Mouse (Mus musculus) urinary bladder, postnatal 36 days (tissue): ENCODE measurements around the gene Tssk3.
A peak's percentile ranks its signal among the peaks of the same experiment; 100 is the strongest.
"Not testable (repeated sequence)": the region's sequence is repeated elsewhere in the genome, so short reads cannot be mapped to it uniquely, and the experiment has no call there.

Experiments
- DNase-seq, 2 experiments: peaks; one replicate each; pipeline ENCODE4 v3.0.0; 2022; ENCODE audit warnings: low spot score in 2 of 2, mixed read lengths in 1 of 2

The Tssk3 gene

DNA sequence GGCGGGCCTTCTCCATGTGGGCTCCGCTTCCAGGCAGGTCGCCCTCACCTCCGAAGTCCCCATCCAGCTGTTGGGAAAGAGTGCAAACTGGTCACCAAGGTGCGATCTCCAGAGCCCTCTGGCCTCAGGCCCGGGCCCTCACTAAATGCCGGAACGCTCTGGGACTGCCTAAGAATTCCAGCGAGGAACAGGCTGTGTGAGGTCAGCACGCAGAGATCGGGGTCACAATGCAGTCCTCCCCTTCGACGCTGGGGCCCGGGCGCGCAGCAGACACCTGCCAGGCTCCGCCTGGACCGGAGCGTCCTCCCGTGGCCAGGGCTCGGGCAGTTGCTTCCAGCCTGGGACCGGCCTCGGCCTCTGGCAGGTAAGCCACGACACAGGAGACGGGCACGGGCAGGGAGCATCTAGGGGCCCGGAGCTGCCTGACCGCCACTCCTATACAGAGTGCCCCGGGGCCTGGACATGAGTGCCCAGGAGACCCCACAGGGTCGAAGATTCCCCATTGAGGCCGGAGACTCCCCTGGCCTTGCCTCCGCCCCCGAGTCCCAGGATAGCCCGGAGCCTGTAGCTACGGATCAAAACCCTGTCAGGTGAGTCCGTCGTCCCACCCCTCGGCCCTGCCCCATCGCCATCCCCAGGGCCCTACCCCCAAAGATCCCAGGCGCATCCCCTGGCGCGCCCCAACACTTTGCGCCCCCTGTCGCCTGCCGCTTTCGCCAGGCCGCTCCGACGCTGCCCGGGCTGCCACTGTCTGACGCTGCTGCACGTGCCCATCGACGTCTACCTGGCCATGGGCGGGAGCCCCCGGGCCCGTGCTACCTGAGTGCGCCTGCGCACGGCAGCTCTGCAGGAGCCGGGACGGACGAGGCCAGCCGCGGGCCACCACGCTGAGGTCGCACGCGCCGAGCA, at the start of gene Tssk3, which contains the start of gene Fam229a:
Gene Tssk3, minus strand, starts transcription at position 51 of the 909 bp plus-strand sequence.
Gene Fam229a, plus strand, starts transcription at position 219 of the 909 bp plus-strand sequence.
- peak; percentile 59 to 69 for DNase-seq

DNA sequence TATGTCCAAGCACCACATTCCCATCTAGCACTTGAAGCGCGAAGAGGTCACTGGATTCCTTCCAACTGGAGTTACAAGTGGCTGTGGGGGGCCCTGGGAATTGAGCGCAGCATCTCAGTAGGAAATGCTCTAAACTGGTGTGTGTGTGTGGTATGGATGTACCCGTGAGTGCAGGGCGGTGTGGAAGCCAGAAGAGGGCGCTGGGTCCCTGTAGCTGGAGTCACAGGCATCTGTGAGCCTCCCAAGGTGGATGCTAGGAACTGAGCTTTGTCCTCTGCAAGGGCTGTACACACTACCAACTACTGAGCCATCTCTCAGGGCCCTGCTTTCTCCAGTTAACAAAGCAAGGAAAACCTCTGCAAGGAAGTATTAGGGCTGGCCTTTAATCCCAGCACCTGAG, 49.2 kb upstream of the Tssk3 start:
- DNase-seq, result no peak

DNA sequence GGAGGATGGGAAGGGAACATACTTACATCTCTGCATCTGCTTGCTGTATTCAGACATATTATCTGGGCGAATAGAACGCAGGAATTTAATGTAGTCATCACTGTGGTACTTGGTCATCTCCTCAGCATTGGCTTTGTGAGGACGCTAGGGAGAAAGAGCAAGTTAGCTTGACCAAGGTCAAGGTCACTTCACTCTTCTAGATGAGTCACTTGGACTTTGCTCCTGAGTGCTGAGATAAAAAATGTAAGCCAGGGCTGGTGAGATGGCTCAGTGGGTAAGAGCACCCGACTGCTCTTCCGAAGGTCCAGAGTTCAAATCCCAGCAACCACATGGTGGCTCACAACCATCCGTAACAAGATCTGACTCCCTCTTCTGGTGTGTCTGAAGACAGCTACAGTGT, 38.1 kb upstream of the Tssk3 start:
- not testable (repeated sequence) for DNase-seq

DNA sequence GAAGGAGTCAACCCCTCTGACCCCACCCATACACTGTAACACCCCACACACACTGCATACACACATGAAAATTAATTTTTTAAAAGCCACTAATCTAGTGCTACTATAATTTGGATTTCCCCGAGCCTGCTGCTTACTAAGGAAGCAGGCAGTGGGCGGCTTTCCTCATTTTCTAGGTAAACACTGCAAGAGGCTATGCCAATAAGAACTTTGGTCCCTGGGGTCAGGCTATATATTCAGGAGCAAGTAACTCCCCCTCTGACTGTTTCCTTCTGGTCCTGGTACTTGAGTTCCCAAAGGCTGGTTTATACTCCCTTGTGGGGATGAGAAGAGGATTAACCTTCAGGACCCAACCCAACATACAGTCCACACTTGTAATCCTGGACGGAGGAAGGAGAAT, 35.1 kb upstream of the Tssk3 start:
- no peak for DNase-seq

DNA sequence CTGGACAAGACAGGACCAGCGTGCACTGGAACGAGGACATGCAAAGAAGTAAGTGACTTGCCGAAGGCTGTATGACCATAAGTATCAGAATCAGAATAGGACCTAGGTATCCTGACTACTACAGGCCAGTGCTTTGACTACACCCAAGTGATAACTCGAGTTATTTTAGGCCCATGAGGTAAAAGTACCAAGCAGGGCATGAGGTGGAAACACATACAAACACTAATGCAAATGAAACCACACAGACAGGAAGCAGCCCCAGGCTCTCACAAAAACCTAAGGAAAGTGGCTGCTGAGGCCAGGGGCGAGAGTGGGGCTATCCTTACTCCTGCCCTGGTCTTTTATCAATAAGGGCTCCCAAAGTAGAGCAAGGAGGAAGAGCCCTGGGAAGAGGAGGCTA, 34.5 kb upstream of the Tssk3 start:
- no peak for DNase-seq

DNA sequence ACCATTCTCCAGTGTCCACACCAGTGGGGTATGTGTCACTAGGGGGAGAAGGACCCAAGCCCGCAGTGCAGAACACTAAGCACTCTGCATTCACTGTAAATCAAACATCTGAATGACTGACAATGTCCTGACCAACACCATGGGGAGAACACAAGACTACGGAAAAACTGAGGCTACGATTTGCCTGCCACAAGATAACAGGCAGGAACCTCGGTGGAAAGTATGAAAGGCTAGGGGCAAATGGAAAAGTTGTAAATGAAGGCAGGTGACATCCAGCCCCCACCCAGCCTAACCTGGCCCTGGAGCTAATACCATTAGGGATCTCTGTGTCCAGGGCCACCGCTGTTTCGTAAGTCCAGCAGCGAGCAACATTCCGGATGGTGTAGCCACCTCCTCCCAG, 27.7 kb upstream of the Tssk3 start:
- no peak for DNase-seq

DNA sequence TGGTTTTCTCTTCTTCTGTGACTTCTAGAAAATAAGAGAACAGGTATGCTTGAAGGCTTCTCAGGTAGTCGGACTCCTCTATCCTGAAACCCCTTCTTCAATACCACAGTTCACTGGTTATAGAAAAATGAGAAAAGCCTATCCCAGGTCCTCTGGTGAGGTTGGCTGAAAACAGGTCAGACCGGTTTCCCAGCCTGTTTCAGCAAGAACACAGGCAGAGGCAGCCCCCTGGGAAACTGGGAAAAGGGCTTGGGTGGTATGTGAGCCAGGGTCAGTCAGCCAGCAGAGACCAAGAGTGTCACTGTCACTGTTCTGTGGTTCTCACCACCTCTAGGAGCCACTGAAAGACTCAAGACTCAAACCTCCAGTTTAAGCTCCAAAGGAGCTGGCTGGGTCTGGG, 26.1 kb upstream of the Tssk3 start:
- DNase-seq, result peak; percentile 43 to 65

DNA sequence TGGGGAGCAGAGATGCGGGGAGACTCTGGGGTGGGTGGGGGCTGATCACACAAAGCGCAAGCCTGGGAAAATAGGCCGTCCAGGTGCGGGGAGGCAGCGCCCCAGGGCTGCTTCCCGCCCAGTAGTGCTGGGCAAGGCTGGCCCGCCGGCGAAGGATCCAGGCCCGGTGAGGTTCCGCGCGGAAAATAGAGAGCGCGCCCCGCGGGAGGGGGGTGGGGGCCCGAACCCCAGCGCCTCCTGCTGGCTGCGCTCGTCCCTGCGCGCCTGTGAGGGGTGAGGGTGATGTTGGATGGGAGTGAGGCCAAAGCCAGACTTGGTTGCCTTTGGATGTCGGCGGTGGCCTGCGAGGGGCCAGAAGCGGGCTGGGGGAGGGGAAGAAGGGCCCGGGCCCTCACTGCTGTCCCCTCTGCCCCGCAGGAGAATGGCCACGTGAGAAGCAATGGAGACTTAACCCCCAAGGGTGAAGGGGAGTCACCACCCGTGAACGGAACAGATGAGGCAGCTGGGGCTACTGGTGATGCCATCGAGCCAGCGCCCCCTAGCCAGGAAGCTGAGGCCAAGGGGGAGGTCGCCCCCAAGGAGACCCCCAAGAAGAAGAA, 23.6 kb upstream of the Tssk3 start:
- peak; percentile 45 to 52 for DNase-seq

DNA sequence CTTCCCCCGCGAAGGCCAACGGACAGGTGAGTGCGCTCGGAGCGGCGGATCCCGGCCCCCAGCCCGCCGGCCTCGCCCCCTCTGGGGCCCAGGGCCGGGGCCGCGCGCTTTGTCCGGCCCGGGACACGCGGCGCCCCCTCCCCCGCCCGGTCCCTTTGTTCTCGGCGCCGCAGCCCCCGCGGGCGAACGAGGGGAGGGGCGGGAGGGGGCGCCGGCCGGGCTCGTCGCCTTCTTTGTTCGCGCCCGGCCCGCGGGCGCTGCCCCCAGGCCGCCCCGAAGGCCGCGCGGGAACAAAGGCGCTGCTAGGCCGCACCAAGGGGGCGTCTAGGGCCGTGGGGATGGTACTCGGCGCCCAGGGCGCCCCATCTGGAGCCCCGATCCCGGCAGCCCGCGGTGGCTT, 23.1 kb upstream of the Tssk3 start:
- DNase-seq, result no peak

DNA sequence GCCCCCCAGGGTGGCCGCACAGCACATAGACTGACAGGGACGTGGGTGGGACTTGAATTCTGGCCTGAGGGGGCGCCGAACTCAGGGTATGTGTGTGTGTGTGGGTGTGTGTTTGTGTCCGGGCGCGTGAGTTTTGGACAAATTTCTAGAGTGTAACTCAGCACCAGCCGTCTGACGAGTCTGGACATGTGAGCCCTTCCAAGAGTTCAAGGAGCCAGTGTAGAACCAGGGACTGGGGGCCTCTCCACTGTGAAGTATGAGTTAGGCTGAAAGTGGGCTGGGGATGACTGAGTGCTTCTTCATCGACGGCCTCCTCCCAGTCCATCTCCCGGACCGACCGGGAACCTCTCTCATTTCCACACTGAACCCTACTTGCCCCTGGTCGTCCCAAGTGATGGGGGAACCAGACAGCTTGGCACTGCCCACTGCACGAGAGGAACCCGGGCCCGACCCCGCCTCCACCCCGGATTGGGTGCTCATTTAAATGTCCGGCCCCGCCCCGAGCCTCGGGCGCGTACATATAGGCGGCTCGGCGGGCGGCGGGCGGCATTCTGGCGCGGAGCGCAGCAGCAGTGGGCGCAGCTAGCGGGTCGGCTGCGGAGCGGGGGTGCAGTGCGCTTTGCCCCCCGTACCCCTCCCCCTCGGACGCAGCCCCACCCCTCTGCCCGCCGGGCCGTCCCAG, 22.4 kb upstream of the Tssk3 start, which contains the start of gene Marcksl1:
Gene Marcksl1, plus strand, starts transcription at position 496 of the 682 bp plus-strand sequence.
- DNase-seq, result peak; percentile 83 to 87

DNA sequence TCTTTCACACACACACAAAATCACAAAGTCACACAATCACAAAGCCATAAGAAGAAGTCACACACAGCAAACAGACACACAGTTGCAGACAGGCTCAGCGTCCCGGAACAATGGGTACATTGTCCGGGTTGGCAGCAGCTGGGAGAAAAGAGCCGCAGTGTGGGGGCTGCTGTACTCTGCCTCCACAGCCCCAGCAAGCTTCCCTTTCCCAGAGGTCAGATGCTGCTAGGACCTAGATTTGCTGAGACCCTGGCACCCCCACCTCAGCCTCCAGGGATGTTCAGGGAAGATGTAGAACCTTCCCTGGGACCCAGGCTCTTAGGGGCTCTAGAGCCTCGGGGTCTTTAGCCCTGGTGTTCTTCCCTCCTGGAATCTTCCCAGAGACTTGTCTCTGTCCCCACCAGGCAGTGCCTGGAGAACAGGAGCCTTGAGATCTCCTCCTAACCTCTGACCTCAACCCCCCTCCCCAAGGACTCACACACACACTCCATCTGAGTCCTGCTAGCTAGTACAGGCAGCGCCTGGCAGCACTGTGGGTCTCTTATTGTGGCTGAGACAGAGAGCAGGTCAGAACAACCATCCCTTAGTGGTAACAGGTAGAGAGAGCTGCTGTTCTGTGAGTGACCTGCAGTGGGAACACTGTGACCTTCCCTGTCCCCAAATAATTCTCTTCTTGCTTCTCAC, 20.7 kb upstream of the Tssk3 start:
- no peak for DNase-seq

DNA sequence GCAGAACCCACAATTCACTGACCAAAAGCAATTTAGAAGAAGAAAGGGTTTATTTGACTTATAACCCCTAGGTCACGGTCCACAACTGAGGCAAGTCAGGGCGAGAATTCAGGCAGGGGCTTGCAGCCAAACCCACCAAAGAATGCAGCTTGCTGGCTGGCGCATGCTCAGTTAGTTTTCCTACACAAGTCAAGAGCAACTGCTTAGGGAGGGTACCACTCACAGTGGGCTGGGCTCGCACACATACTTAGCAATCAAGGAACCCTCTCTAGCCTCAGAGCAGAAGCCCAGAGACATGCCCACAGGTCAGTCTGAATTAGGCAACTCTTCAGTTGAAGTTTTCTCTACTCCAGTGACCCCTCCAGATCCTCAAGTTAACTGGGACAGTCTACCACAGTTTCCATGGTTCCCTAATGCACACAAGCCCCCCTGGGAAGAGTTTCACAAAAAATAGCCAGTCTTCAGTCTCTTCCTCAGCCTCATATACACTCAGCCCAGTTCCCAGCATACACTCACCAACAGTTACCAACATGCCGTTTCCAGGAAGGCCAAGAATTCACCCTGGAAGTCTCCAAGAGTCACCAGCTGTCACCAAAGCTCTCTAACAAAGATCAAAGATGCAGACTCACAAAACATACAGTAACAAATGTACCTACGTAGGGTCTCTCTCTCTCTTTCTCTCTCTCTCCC, 20.0 kb upstream of the Tssk3 start:
- no peak for DNase-seq

DNA sequence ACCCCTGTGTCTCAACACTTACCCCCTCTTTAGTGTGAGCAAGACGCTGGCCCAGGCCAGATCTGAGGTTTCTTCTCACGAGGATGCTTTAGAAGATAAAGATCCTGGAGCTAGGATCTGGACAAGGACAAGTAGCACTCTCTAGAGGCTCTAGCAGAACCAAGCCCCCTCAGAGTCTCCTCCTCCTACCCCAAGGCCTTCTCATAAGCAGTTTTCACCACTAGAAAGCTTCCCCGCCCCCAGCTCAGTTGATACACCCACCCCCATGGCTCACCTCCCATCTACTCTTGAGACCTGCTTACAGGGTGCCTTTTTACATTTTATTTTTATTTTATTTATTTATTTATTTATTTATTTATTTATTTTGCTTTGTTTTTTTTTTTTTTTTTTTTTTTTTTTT, 18.8 kb upstream of the Tssk3 start:
- DNase-seq, result no peak

DNA sequence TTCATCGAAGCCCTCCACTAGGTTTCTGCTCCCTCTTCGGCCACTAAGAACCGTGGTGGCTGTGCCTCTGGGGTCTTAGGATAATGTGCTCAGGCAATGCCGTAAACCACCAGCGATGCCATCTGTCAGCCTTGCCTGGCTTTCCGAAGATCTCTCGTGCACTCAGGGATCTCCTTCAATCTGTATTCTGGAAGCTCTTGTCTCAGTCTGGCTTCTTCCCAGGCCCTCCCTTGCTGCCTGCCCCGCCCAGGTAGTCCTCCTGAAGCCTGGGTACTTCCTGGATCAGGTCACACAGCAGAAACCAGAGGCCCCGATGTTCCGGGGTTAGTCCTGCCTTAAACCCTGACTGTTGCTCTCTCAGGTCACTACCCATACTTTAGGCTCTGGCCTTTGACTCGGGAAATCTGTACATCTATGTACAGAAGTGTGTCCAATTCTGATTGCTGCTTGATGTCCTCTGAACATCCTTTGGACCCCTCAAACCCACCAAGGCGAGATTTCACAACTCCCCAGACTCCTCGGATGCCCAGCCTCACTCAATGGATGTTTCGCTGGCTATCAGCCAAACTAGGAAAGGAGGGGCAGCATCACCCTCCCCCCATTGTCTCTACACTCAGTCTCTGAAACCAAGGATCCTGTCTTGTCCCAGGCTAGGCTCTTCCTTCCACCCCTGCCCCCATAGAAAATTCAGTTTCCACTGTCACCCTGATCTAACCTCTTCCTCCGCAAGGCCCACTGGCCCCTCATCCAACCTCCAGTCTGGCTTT, 18.2 kb upstream of the Tssk3 start:
- peak in 1 of 2 experiments; percentile 25 for DNase-seq

DNA sequence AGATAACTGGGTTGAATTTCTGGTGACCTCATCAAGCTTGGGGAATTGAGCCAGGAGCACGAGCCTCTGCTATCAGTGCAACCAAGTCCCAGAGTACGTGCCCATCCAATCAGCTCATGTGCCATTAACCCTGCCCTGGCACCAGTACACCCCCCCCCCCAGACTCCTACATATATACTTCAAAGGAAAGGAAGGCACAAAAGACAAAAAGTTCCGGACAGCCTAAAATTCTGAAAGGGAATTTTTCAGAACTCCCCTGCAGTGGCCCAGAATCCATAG, 17.4 kb upstream of the Tssk3 start:
- no peak for DNase-seq

DNA sequence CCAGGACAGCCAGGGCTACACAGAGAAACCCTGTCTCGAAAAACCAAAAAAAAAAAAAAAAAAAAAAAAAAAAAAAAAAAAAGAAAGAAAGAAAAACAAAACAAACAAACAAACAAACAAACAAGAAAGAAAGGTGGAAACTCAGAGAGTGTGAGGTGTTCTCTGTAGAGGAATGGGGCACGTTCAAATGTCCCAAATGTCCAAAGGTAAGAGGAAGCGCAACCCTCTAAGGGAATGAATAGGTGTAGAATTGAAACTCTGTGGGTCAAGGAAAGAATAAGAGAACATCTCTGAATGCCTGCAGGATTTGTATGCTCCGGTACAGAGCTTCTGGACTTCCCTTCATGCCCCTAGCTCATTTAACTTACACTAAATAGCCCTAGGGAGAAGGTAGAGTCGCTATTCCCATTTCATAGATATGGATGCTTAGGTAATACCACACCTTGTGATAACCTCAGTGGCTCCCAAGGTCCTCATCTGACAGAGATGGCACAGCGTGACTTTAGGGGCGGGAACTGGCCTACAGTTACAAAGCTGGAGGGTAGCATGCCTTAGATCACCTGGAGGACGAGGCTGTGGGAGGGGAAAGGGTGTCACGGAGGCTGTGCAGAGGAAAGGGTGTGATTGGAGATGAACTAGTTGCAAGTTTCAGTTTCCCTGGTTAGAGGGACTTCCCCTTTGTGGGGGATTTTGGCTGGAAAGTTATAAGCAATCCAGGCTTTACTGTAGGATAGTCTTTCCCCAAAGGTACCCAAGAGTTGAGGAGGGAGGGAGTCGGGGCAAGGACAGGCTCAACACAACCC, 16.8 kb upstream of the Tssk3 start:
- no peak for DNase-seq

DNA sequence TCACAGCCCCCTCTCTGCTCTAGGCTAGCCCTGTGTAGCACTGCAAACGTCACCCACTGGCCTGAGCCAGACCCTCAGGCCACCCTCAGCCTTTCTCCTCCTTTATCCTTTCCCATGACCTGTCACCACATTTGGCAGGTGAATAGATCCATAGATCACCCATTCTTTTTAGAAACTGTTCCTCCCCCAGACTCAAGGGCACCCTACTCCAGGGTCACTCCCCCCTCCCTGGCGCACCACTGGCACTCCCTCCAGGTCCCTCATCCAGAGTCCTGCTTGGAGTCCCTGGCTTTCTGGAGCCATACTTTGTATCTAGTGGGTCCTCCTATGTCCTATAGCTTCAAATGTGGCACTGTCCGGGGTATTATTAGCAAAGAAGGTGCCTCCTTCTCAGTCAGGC, 14.7 kb upstream of the Tssk3 start:
- no peak for DNase-seq

DNA sequence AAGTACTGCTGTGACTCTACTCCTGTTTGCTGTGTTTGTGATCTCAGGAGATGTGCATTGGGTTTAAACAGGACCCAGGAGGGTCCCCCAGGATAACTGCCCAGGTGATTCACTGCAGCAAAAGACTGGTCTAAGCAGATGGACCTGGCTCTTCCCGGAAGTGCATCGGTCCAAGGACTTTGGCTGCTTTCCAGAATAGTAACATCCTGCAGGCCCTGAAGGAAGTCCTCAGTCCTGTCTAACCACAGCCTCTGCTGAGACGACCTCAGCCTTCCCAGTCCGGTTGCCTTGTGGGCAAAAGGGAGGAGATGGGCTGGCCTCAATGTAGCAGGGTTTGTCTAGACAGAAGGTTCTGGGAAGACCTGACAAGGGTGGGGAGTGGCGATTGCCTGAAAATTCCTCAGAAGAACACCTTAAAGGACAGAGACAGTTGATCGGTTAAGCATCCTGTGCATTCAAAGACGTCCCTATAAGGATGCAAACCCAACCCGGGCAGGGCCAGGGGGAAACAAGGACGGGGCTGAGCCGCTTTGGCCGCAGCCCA, 12.2 kb upstream of the Tssk3 start:
- no peak for DNase-seq

DNA sequence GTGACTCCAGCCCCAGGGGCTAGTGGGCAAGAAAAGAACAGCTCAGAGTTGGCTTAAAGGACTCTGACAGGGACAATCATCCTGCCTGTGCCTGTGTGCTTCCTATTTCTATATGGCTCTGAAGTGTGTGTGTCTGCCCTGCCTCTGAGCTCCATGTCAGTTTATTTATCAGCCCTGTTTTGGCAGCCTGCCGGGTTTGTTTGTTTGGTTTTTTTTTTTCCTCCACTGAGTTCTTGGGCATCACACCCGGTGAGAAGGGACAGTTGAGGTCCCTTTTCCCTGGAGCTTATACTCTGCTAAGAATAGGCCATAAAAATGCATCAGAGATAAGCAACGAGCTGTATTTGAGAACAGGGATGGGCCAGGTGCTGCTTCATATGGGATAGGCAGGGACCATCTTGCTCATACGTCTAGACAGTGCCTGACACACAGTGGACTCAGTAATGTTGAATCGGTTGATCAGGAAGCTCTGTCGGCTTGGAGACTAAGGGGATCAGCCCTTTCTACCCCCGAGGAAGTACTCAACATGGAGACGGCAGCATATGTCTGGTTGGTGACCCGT, 11.6 kb upstream of the Tssk3 start:
- DNase-seq, result peak in 1 of 2 experiments; percentile 22
